Mouse (Mus musculus): Measurements from ENCODE around the gene F2rl1. TPM values are rescaled to one million over a fixed set of nuclear protein-coding genes. Genes with fewer than 3 reads are reported as not detected.
"Not testable (repeated sequence)": the region's sequence is repeated elsewhere in the genome, so short reads cannot be mapped to it uniquely, and the experiment has no call there.

Gene F2rl1
- polyA plus RNA-seq, 1 experiment from 2014 or later = 0.82 TPM

DNA sequence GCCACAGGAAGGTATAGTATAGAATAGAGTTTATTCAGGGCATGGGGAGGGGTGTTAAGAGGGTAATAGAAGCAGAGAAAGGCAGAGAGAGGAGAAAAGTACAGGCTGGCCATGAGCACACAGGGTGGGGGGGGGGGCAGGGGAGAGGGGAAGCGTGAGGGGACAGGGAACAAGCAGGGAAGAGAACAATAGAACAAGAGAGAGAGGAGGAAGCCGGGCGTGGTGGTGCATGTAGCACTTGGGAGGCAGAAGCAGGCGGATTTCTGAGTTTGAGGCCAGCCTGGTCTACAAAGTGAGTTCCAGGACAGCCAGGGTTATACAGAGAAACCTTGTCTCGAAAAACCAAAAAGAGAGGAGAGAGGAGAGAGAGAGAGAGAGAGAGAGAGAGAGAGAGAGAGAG, 8.1 kb upstream of the F2rl1 start:
- peaks cover 22% of the 10 kb centered on the region for H3K4me1 ChIP-seq
- not testable (repeated sequence) for H3K27me3 ChIP-seq; H3K4me2 ChIP-seq (replicated peaks); ATAC-seq (ENCODE audit: insufficient number of reproducible peaks, insufficient read depth, low FRiP score, low TSS enrichment); H3K4me3 ChIP-seq; H3K9ac ChIP-seq; H3K9me3 ChIP-seq; H3K36me3 ChIP-seq; H3K27ac ChIP-seq
- WGBS = 78% methylated on average over 4 of the region's 5 CpGs

DNA sequence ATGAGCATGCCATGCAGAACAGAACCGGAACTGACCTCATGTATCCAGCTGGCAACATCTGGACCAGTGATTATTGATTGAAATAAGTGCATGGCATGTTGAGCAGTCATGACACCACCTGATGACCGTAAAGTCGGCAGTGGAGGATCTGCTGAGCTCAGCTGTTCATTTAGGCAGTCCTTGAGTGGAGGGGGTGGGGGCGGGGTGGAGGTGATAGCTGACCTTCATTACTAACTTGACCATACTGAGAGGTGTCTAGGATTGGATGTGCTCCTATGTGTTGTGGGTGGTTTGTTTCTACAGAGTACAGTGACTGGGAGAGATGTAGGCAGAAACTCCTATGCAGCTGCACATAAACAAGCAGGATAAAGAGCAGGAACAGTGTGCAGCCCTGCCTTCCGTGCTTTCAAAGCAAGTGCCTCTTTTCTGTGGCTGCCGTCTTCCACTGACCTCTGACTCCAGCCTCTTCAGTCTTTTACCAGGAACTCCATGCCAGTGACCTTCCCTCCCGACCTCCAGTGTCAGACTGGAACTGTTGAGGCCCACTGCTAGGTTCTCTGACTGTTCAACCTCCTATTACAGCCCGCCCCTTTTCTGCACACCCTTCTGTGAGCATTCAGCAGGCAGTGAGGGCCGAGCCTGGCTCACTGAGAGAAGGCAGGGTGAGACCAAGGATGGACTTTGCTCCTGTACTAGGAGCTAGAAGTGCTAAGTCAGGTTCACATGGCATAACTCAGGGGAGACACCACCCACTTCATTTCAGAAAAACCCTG, 6.4 kb upstream of the F2rl1 start:
- ATAC-seq (ENCODE audit: insufficient number of reproducible peaks, insufficient read depth, low FRiP score, low TSS enrichment) = no peak

DNA sequence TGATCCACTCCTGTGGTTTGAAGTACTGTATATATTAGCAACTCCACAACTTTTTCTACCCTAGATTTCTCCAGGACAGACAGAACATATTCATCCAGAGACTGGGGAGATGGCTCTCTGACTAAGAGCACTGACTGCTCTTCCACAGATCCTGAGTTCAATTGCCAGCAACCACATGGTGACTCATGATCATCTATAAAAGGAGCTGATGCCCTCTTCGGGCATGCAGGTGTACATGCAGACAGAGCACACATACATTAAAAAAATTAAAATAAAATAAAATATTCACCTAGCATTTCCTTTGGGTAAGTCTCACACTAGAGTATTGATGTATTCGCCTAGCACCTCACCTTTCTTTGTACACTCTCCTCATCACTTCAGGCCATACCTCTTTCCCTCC, 4.2 kb upstream of the F2rl1 start:
- Histone ChIP-seq H3K27me3 (peaks cover 23% of the 10 kb centered on the region), H3K27ac (no peak overlapping the region)

More for the DNA sequence above, 6.4 kb upstream of the F2rl1 start:
- H3K27me3 ChIP-seq = peaks cover 6% of the 10 kb centered on the region
- peaks cover 22% of the 10 kb centered on the region for H3K4me1 ChIP-seq
- no peaks in the 10 kb centered on the region for H3K9me3 ChIP-seq
- 34% methylated on average over 9 of the region's 9 CpGs for WGBS
- 0 out of 2 replicates have a peak overlapping the region, but pooled peaks have one; percentile 10 for H3K9ac ChIP-seq
- H3K36me3 ChIP-seq = no peaks in the 10 kb centered on the region
- no peak overlapping the region for H3K27ac ChIP-seq
- H3K4me3 ChIP-seq = no peak overlapping the region
- no peak overlapping the region for H3K4me2 ChIP-seq (replicated peaks)

DNA sequence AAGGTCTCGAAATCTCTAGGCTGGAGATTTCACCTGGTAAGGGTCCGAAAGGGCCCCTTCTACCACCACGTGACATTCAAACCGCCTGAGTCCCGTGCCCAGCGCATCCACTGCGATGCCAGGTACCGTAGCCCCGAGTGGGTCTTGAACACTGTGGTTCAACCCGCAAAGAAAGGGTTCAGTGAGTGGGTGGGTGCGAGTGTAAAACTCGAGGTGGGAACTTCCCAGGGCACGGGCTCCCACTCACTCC, 678 bp downstream of the F2rl1 start:
- peak overlapping the region; percentile 43 for H3K4me3 ChIP-seq
- H3K36me3 ChIP-seq = no peaks in the 10 kb centered on the region
- H3K4me1 ChIP-seq = peaks cover 14% of the 10 kb centered on the region
- peak overlapping the region; percentile 78 for H3K4me2 ChIP-seq (replicated peaks)
- 0 out of 2 replicates have a peak overlapping the region, but pooled peaks have one; percentile 33 for H3K9ac ChIP-seq
- ATAC-seq (ENCODE audit: insufficient number of reproducible peaks, insufficient read depth, low FRiP score, low TSS enrichment) = peak; percentile 52; the same call in 1 of the 2 replicates
- WGBS = 1% methylated on average over 13 of the region's 13 CpGs
- H3K9me3 ChIP-seq = no peaks in the 10 kb centered on the region
- peaks cover 32% of the 10 kb centered on the region for H3K27me3 ChIP-seq
- no peak overlapping the region for H3K27ac ChIP-seq

More for the DNA sequence above, 4.2 kb upstream of the F2rl1 start:
- H3K9ac ChIP-seq = no peak overlapping the region
- no peaks in the 10 kb centered on the region for H3K9me3 ChIP-seq
- H3K36me3 ChIP-seq = no peaks in the 10 kb centered on the region
- no peak for ATAC-seq (ENCODE audit: insufficient number of reproducible peaks, insufficient read depth, low FRiP score, low TSS enrichment)
- peaks cover 20% of the 10 kb centered on the region for H3K4me1 ChIP-seq
- no peak overlapping the region for H3K4me3 ChIP-seq
- H3K4me2 ChIP-seq (replicated peaks) = no peak overlapping the region
- 88% methylated on average over 2 of the region's 2 CpGs for WGBS

DNA sequence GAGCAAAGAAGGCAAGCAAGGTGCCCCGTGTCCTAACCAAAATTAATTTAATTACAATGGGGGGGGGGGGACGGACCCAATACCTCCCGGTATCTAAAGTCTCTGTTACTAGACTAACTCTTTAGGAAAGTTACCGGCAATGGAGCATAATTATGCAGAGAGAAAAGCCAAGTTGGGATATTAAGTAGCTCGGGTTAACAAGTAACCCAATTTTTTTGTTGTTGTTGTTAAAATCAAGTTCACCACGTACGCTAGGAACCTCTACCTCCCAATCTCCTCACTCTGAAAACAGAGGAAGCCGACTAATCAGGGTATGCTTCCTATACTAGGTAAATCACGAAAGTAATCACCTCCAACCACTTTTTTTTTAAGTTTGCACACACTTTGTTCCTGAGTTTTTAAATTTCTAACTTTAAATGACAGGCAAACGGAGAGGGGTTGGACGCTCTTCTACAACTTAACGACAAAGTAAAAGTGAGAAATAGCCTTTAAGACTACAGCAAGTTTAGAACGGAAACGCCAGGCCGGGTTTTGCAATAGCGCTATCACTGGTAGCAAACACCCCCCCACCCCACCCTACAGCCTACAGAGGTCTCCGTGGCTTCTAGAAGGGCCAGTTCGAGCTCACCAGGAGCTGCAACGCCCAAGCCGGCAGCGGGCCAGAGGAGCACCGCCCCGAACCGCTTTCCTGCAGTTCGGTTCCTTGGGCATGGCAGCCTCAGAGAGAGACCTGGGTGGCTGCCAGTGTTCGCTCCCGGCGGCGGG, 1.2 kb downstream of the F2rl1 start:
- 2% methylated on average over 29 of the region's 29 CpGs for WGBS
- Histone ChIP-seq H3K9ac (0 out of 2 replicates have a peak overlapping the region, but pooled peaks have one; percentile 33), H3K27ac (no peak overlapping the region), H3K36me3 (no peaks in the 10 kb centered on the region), H3K4me3 (peak overlapping the region; percentile 43), H3K9me3 (no peaks in the 10 kb centered on the region), H3K4me1 (peaks cover 14% of the 10 kb centered on the region), H3K27me3 (peaks cover 32% of the 10 kb centered on the region), H3K4me2 (replicated peaks) (peak overlapping the region; percentile 78)
- no peak for ATAC-seq (ENCODE audit: insufficient number of reproducible peaks, insufficient read depth, low FRiP score, low TSS enrichment)

DNA sequence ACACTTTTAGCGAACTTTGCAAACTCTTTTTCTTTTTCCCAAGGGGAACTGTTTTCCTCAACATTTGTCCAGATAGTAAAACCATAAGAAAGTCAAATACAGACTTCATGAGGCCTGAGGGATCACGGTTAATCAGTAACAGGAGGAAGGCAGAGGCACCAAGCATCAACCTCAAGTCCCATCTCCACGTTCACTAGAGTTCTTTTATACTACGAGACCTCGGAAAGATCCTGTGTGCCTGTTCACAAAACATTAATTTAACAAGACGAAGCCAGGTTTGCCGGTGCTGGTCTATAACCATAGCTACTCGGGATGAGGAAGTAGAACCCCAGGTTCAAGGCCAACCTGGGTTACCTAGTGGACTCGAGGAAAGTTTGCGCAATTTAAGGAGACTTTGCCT, 2.9 kb downstream of the F2rl1 start:
- Histone ChIP-seq H3K9ac (no peak overlapping the region), H3K4me3 (no peak overlapping the region), H3K36me3 (no peaks in the 10 kb centered on the region), H3K4me2 (replicated peaks) (no peak overlapping the region), H3K27me3 (peaks cover 32% of the 10 kb centered on the region), H3K4me1 (peaks cover 14% of the 10 kb centered on the region), H3K9me3 (no peaks in the 10 kb centered on the region), H3K27ac (no peak overlapping the region)
- 85% methylated on average over 10 of the region's 10 CpGs for WGBS
- ATAC-seq (ENCODE audit: insufficient number of reproducible peaks, insufficient read depth, low FRiP score, low TSS enrichment) = no peak

DNA sequence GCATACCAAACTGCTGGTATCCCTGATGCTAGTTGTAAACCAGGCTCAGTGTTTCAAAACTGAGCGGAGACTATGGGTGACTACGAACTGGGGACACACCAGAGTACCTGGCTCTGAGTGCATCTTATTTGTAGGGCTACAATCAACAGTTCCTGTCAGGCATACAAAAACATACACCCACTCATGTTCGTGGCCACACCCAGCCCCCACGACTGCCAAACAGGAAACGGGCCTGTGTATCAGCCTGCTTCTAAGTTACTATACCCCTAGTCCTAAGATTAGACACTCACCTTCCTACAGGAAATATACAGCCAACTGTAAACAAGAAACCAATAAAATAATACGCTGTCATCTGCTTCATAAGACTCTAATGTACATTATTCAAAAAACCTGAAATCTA, 4.0 kb downstream of the F2rl1 start:
- ATAC-seq (ENCODE audit: insufficient number of reproducible peaks, insufficient read depth, low FRiP score, low TSS enrichment) = no peak

DNA sequence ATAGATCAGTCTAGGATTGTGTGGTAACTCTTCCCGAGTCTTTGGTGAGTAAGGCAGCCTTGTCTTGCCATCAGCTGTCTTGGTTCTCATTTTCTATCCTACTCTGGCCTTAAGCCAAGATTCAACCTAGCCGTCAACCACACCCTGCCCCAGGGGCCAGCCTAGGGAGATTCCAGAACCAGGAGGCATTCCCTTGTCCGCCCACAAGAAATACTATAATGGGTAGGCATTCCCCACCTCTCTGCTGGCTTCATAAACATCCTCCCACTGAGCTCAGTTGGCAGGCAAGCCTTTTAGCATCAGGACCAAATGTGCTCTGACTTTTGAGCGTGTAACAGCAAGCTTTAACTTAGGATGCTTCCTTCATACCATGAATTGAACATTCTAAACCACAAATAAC, 10.3 kb downstream of the F2rl1 start:
- Histone ChIP-seq H3K4me2 (replicated peaks) (no peak overlapping the region), H3K4me1 (no peaks in the 10 kb centered on the region), H3K9ac (no peak overlapping the region), H3K4me3 (no peak overlapping the region), H3K27ac (no peak overlapping the region), H3K9me3 (no peaks in the 10 kb centered on the region), H3K36me3 (no peaks in the 10 kb centered on the region), H3K27me3 (no peaks in the 10 kb centered on the region)
- 74% methylated on average over 4 of the region's 4 CpGs for WGBS
- ATAC-seq (ENCODE audit: insufficient number of reproducible peaks, insufficient read depth, low FRiP score, low TSS enrichment) = no peak

More for the DNA sequence above, 4.0 kb downstream of the F2rl1 start:
- H3K27me3 ChIP-seq = peaks cover 26% of the 10 kb centered on the region
- no peak overlapping the region for H3K4me3 ChIP-seq
- H3K9ac ChIP-seq = no peak overlapping the region
- no peak overlapping the region for H3K4me2 ChIP-seq (replicated peaks)
- H3K36me3 ChIP-seq = no peaks in the 10 kb centered on the region
- H3K9me3 ChIP-seq = no peaks in the 10 kb centered on the region
- H3K4me1 ChIP-seq = peaks cover 14% of the 10 kb centered on the region
- WGBS = 90% methylated on average over 6 of the region's 6 CpGs
- H3K27ac ChIP-seq = no peak overlapping the region

DNA sequence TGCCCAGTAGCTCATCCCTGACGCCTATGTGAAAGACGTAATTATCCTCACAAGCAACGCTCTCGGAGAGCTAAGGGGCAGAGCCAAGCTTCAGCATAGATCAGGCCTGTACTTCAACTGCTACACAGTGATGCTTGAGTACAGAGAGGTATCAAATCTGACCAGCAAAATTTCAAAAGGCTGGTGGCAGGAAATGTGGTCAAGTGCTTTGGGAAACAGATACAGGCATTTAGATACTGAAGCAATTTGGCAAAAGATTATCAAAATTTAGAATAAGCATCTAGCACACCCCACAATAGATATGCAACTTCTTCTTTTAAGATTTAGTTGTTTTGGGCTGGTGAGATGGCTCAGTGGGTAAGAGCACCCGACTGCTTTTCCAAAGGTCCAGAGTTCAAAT, 15.0 kb downstream of the F2rl1 start:
- 86% methylated on average over 5 of the region's 5 CpGs for WGBS
- H3K9me3 ChIP-seq = no peaks in the 10 kb centered on the region
- H3K4me1 ChIP-seq = no peaks in the 10 kb centered on the region
- H3K27ac ChIP-seq = no peak overlapping the region
- no peak for ATAC-seq (ENCODE audit: insufficient number of reproducible peaks, insufficient read depth, low FRiP score, low TSS enrichment)
- H3K9ac ChIP-seq = no peak overlapping the region
- H3K4me2 ChIP-seq (replicated peaks) = no peak overlapping the region
- H3K4me3 ChIP-seq = no peak overlapping the region
- no peaks in the 10 kb centered on the region for H3K27me3 ChIP-seq
- H3K36me3 ChIP-seq = no peaks in the 10 kb centered on the region

DNA sequence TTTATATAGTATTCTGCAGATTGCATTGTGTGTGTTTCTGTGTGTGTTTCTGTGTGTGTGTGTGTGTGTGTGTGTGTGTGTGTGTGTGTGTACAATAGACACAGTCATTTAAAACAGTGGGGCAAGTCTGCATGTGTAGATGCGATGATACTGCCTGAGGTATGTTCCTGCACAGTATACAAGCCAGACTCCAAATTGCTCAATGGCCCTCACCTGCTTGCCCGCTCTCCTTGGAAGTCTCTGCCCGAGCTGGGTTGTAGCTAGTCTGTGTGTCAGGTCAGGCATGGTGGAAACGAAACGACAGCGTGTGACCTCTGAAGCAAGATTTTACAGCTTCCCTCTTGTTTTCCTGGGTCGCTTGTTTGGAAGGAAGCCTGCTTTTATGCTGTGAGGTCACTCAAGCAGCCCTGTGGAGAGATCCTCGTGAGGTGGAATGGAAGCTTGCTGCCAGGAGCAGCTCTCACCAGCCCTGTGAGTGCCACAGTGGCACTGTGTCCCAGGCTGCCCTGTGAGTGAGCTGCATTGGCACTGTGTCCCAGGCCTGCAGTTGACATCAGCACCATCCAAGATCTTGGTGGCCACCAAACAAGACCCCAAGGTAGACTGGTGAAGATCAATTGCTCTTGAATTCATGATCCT, 21.6 kb downstream of the F2rl1 start:
- H3K4me1 ChIP-seq = no peaks in the 10 kb centered on the region
- H3K4me3 ChIP-seq = no peak overlapping the region
- H3K9ac ChIP-seq = no peak overlapping the region
- ATAC-seq (ENCODE audit: insufficient number of reproducible peaks, insufficient read depth, low FRiP score, low TSS enrichment) = no peak
- 79% methylated on average over 8 of the region's 8 CpGs for WGBS
- H3K27me3 ChIP-seq = no peaks in the 10 kb centered on the region
- H3K36me3 ChIP-seq = no peaks in the 10 kb centered on the region
- no peak overlapping the region for H3K4me2 ChIP-seq (replicated peaks)
- no peak overlapping the region for H3K27ac ChIP-seq
- no peaks in the 10 kb centered on the region for H3K9me3 ChIP-seq

DNA sequence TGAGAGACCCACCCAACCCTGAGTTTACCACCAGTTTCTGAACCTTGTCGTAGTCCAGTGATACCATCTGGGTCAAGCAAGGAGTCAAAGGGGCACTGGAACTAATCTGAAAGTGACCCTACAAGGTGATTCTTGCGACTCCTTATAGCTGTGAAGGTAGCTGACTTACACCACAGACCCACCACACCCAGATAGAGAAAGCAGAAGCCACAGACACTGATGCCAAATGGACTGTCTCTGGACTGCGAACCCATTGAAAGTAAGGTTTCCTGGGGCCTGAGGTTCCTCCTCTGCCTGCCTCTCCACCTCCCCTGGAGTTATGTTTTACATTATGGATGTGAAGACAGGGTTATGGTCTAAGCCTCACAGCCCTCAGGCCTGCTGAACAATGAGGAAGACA, 28.4 kb downstream of the F2rl1 start:
- Histone ChIP-seq H3K36me3 (no peaks in the 10 kb centered on the region), H3K27me3 (no peaks in the 10 kb centered on the region), H3K4me1 (0 out of 2 replicates have a peak, but pooled peaks cover 2% of the 10 kb centered on the region), H3K9me3 (no peaks in the 10 kb centered on the region), H3K9ac (no peak overlapping the region), H3K27ac (no peak overlapping the region), H3K4me3 (no peak overlapping the region), H3K4me2 (replicated peaks) (no peak overlapping the region)
- WGBS = 85% methylated on average over 3 of the region's 3 CpGs
- no peak for ATAC-seq (ENCODE audit: insufficient number of reproducible peaks, insufficient read depth, low FRiP score, low TSS enrichment)

DNA sequence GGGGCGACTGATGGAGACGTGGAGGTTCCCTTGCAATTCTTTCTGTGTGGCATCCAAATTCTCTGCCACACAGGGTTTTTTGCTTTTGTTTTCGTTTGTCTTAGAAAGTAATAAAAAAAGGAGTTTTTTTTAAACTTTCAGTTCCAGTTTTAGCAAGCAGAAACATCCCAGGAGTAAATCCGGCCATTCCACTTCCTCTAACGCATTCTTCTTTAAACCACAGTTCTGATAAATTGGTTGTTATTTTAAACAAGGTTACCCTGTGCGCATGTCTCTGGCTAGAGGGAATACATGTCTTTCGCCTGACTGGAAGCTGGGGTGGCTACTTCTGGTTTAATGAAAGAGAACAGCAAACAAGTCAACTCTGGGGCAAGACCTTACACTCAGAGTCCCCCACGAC, 30.2 kb downstream of the F2rl1 start:
- no peak overlapping the region for H3K9ac ChIP-seq
- no peaks in the 10 kb centered on the region for H3K36me3 ChIP-seq
- H3K27ac ChIP-seq = no peak overlapping the region
- WGBS = 61% methylated on average over 8 of the region's 8 CpGs
- no peak overlapping the region for H3K4me3 ChIP-seq
- H3K9me3 ChIP-seq = no peaks in the 10 kb centered on the region
- H3K4me2 ChIP-seq (replicated peaks) = no peak overlapping the region
- ATAC-seq (ENCODE audit: insufficient number of reproducible peaks, insufficient read depth, low FRiP score, low TSS enrichment) = no peak
- 0 out of 2 replicates have a peak, but pooled peaks cover 2% of the 10 kb centered on the region for H3K4me1 ChIP-seq
- no peaks in the 10 kb centered on the region for H3K27me3 ChIP-seq
